Mouse (Mus musculus) ES-E14 (cell line): ENCODE data around the gene Hspb3.

Experiments used
- CHD2 ChIP-seq: IDR thresholded peaks from 2 replicates; pipeline ENCODE4 v1.6.1; 2014; ENCODE audit warnings: mild to moderate bottlenecking, low read depth, low read length, inconsistent platforms
- MAFK ChIP-seq: IDR thresholded peaks from 2 replicates; pipeline ENCODE4 v1.6.1; 2014; ENCODE audit warnings: mild to moderate bottlenecking, low read depth, low read length, inconsistent platforms; ENCODE audit not compliant: insufficient read depth
- ZC3H11A ChIP-seq: IDR thresholded peaks from 2 replicates; pipeline ENCODE4 v1.6.1; 2012; ENCODE audit warnings: low read depth, mild to moderate bottlenecking, inconsistent platforms, low read length, borderline replicate concordance
- ZNF384 ChIP-seq: IDR thresholded peaks from 2 replicates; pipeline ENCODE4 v1.6.1; 2012; ENCODE audit warnings: low read depth, low read length, inconsistent platforms

GRCm38 (mm10) chr13:113635799-113636222 lies 27.7 kb downstream of the Hspb3 start:
- TF ChIP-seq ZC3H11A = no peak
- no peak for TF ChIP-seq ZNF384
- no peak for TF ChIP-seq CHD2
- no peak for TF ChIP-seq MAFK
